Mouse (Mus musculus): ENCODE results near the gene Tln1.

DNA sequence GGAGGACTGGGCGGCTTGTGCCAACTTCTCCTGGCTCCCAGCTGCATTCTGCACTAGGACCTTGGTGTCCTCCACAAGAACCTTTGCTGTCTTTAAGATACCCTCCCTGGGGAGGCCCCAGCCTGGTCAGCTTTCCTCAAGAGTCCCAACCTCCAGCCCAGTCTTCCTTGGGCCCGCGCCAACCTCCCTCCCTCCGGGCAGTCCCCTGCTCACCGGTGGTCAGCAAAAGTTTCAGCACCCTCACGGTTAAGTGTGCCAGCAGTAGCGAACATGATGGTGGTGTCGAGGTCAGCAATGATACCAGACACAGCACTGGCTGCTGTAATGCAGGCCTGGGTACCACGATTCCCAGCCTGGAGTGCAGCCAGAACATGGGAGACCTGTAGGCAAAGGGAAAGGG is 26.5 kb downstream of the Tln1 start:
- TF ChIP-seq CTCF (IDR thresholded peaks at IDR 0.05; ENCODE audit: low read depth) (no peak), EP300 (IDR thresholded peaks at IDR 0.05; ENCODE audit: low read depth) (no peak)

Data from heart, postnatal 0 days (tissue).